Mouse (Mus musculus) hindbrain, embryonic 14.5 days (tissue): ENCODE results near the gene Psmd6. TPM values are rescaled to one million over a fixed set of nuclear protein-coding genes. Genes with fewer than 3 reads are reported as not detected.

Experiments
- ATAC-seq: fragments of 200-750 bp; cut with Nextera tagmentation; 2 replicates; pipeline ENCODE4 v1.8.0; 2017; ENCODE audit warnings: moderate number of reproducible peaks, mild to moderate bottlenecking, moderate TSS enrichment, moderate library complexity; ENCODE audit not compliant: low FRiP score
- DNase-seq: peaks from one replicate; pipeline ENCODE4 v3.0.0-alpha.2; 2015; ENCODE audit warnings: low spot score
- H3K27ac ChIP-seq: fragments of 300-500 bp; sonication (generic); 2 replicates; pipeline ENCODE4 v1.5.1; 2014; ENCODE audit warnings: mild to moderate bottlenecking, moderate library complexity
- H3K27me3 ChIP-seq: fragments of 300-500 bp; sonication (generic); 2 replicates; pipeline ENCODE4 v1.6.1; 2014; ENCODE audit warnings: mild to moderate bottlenecking, low read length, mixed read lengths; ENCODE audit not compliant: control insufficient read depth, insufficient read depth
- H3K36me3 ChIP-seq: fragments of 300-500 bp; sonication (generic); replicated peaks from 2 replicates; pipeline ENCODE4 v1.6.1; 2014; ENCODE audit not compliant: control insufficient read depth, insufficient read depth
- H3K4me1 ChIP-seq: fragments of 300-500 bp; sonication (generic); replicated peaks from 2 replicates; pipeline ENCODE4 v1.6.1; 2014; ENCODE audit warnings: antibody characterized with exemption, low read length, mixed read lengths; ENCODE audit not compliant: control insufficient read depth, insufficient read depth
- H3K4me2 ChIP-seq: fragments of 300-500 bp; sonication (generic); replicated peaks from 2 replicates; pipeline ENCODE4 v1.6.1; 2014; ENCODE audit warnings: mild to moderate bottlenecking, moderate library complexity
- H3K4me3 ChIP-seq: fragments of 300-500 bp; sonication (generic); replicated peaks from 2 replicates; pipeline ENCODE4 v1.5.1; 2014; ENCODE audit warnings: mild to moderate bottlenecking, low read length
- H3K9ac ChIP-seq: fragments of 300-500 bp; sonication (generic); 2 replicates; pipeline ENCODE4 v1.6.1; 2014
- H3K9me3 ChIP-seq: fragments of 300-500 bp; sonication (generic); 2 replicates; pipeline ENCODE4 v1.6.1; 2016; ENCODE audit warnings: low read length; ENCODE audit not compliant: control insufficient read depth
- WGBS: fragments of 180-500 bp; shearing (Covaris S2); extraction: QIAGEN DNeasy Blood & Tissue Kit; methylation state at CpG from one replicate; pipeline ENCODE4 v1.1.7; 2014; 5-methylcytosine and 5-hydroxymethylcytosine counted together
- polyA plus RNA-seq: library from polyadenylated mRNA; unstranded; fragments of >200 nt; fragmentation: Nextera tagmentation; extraction: Ambion mirVana; gene quantifications from 2 replicates; pipeline ENCODE4 v1.2.1, GENCODE M21; 2014

Gene Psmd6
- polyA plus RNA-seq: 257 and 260 TPM in 2 replicates

- Histone ChIP-seq H3K4me3 (peak within 1 kb of the TSS; percentile 94), H3K4me1 (peaks cover 17% of the 10 kb centered on the region), H3K27me3 (no peaks in the 10 kb centered on the region), H3K9ac (peak within 1 kb of the TSS; percentile 96), H3K9me3 (no peaks in the 10 kb centered on the region), H3K4me2 (peak within 1 kb of the TSS; percentile 61), H3K36me3 (peaks cover 39% of the 10 kb centered on the region), H3K27ac (peak within 1 kb of the TSS; percentile 85)
- 2% methylated on average over 68 of the region's 68 CpGs for WGBS
- ATAC-seq: peak; percentile 98
- DNase-seq: peak; percentile 89
These were observed at the start of gene Psmd6 for GRCm38 (mm10) chr14:14120230-14121096. Gene Psmd6, minus strand, starts transcription at chr14:14120984.

DNA sequence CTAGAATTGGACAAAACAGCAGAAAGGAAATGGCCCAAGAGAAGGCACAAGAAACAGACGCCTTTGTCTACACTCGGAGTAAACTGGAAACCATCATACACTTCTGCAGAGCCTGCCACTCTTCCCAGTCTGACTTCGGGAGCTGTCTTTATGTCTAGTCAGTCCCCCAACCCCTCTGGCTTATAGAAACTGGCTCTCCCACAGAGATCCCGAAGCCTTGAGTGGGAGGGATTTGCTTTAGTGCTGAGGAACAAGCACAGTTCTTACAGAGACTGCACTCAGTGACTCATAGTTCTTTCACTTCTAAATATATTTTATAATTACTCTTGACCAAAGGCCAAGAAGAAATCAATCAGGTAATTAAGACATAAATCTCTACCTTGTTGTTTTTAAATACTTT, 10.1 kb downstream of the Psmd6 start:
- ATAC-seq (no peak), DNase-seq (no peak)
- Histone ChIP-seq H3K4me2 (no peak overlapping the region), H3K36me3 (peaks cover 76% of the 10 kb centered on the region), H3K4me3 (no peak overlapping the region), H3K27me3 (no peaks in the 10 kb centered on the region), H3K27ac (no peak overlapping the region), H3K9ac (no peak overlapping the region), H3K4me1 (no peaks in the 10 kb centered on the region), H3K9me3 (no peaks in the 10 kb centered on the region)
- 78% methylated on average over 4 of the region's 4 CpGs for WGBS

GRCm38 (mm10) chr14:14104930-14105318, 15.9 kb downstream of the Psmd6 start:
- Histone ChIP-seq H3K9ac (no peak overlapping the region), H3K27me3 (no peaks in the 10 kb centered on the region), H3K36me3 (peaks cover 59% of the 10 kb centered on the region), H3K9me3 (no peaks in the 10 kb centered on the region), H3K4me3 (no peak overlapping the region), H3K27ac (no peak overlapping the region), H3K4me1 (no peaks in the 10 kb centered on the region), H3K4me2 (no peak overlapping the region)
- DNase-seq (no peak), ATAC-seq (no peak)
- WGBS: 78% methylated on average over 2 of the region's 2 CpGs

DNA sequence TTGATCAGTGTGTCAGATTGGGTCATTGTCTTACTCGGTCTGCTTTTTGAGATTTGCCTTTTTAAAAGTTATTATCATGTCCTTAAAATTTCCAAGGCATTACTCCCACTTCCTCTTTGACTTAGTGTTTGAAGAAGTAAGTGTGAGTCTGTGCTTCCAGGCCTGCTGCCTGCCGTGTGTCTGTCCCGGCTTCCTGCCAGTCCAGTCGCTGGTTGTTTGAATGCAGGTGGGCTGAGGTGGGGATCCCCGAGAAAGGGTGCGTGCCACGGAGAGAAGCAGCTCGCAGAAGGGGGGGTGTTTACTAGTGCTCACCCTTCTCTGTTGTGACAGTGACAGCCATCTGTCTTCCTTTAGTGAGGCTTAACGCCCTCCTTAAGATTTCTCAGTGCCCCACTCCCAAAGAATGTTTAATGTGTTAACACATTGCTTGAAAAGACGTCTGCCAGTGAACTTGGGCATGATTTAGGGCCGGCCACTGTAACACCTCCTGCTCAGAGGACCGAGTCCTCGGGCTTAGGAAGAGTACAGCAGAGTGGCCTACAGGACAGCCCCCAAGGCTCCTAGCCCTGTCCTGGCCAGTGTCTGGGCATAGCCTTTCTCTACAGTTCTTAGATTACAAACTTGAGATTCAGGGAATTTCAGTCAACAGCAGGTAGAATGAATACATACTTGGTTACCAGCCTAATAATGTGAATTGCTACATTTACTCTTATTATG, 16.4 kb downstream of the Psmd6 start:
- DNase-seq: no peak
- H3K4me3 ChIP-seq: no peak overlapping the region
- ATAC-seq: no peak
- 77% methylated on average over 13 of the region's 13 CpGs for WGBS
- peaks cover 57% of the 10 kb centered on the region for H3K36me3 ChIP-seq
- no peak overlapping the region for H3K9ac ChIP-seq
- no peaks in the 10 kb centered on the region for H3K9me3 ChIP-seq
- no peaks in the 10 kb centered on the region for H3K27me3 ChIP-seq
- no peaks in the 10 kb centered on the region for H3K4me1 ChIP-seq
- H3K27ac ChIP-seq: no peak overlapping the region
- H3K4me2 ChIP-seq: no peak overlapping the region

- no peak overlapping the region for H3K4me3 ChIP-seq
- no peaks in the 10 kb centered on the region for H3K4me1 ChIP-seq
- WGBS: 93% methylated on average over 9 of the region's 9 CpGs
- no peaks in the 10 kb centered on the region for H3K27me3 ChIP-seq
- no peak overlapping the region for H3K27ac ChIP-seq
- H3K4me2 ChIP-seq: no peak overlapping the region
- H3K36me3 ChIP-seq: peaks cover 44% of the 10 kb centered on the region
- no peak for DNase-seq
- ATAC-seq: no peak
- no peaks in the 10 kb centered on the region for H3K9me3 ChIP-seq
- H3K9ac ChIP-seq: no peak overlapping the region
These were observed 19.5 kb downstream of the Psmd6 start for GRCm38 (mm10) chr14:14101296-14101695.

GRCm38 (mm10) chr14:14100773-14101280, 20.0 kb downstream of the Psmd6 start:
- Histone ChIP-seq H3K9ac (no peak overlapping the region), H3K4me3 (no peak overlapping the region), H3K4me1 (no peaks in the 10 kb centered on the region), H3K9me3 (no peaks in the 10 kb centered on the region), H3K27me3 (no peaks in the 10 kb centered on the region), H3K36me3 (peaks cover 49% of the 10 kb centered on the region), H3K27ac (no peak overlapping the region), H3K4me2 (no peak overlapping the region)
- 93% methylated on average over 8 of the region's 8 CpGs for WGBS
- DNase-seq (no peak), ATAC-seq (no peak)

DNA sequence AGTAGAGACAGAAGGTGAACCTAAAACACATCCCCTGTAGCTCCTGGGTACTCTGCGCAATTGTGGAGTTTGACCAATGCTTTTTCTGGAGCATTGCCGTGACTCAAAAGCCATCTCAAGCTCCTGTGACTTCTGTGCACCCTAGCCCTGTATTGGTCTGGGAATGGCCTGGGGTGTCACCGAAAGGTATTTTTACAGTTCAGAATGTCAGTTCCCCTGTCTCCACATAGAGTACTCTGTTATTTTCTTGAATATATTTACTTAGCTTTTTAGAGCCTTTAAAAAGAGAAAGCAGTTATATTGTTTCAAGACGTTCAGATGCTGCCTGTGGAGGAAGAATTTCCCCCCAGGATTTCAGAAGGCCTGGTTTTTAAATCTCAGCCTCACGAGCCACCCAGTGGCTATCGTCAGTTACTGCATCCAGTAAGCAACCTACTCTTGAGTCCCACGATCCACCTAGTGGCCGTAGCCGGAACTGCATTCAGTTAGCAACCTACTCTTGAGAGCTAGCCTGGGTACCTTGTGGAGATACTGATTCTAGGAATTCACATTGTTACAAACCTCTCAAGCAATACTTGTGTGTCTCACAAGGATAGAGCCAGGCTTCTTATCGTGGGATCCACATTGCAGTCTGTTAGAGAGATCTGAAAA, 22.3 kb downstream of the Psmd6 start:
- no peak overlapping the region for H3K4me3 ChIP-seq

GRCm38 (mm10) chr14:14090571-14090970, 30.2 kb downstream of the Psmd6 start:
- 97% methylated on average over 6 of the region's 6 CpGs for WGBS
- no peaks in the 10 kb centered on the region for H3K9me3 ChIP-seq
- no peak overlapping the region for H3K9ac ChIP-seq
- no peak for ATAC-seq
- H3K36me3 ChIP-seq: peaks cover 28% of the 10 kb centered on the region
- DNase-seq: no peak
- H3K4me2 ChIP-seq: no peak overlapping the region
- H3K27me3 ChIP-seq: no peaks in the 10 kb centered on the region
- no peaks in the 10 kb centered on the region for H3K4me1 ChIP-seq
- no peak overlapping the region for H3K27ac ChIP-seq
- no peak overlapping the region for H3K4me3 ChIP-seq

More for the DNA sequence above, 22.3 kb downstream of the Psmd6 start:
- Histone ChIP-seq H3K9ac (no peak overlapping the region), H3K9me3 (no peaks in the 10 kb centered on the region), H3K4me1 (no peaks in the 10 kb centered on the region), H3K27me3 (no peaks in the 10 kb centered on the region), H3K36me3 (peaks cover 44% of the 10 kb centered on the region), H3K4me2 (no peak overlapping the region), H3K27ac (no peak overlapping the region)
- WGBS: 28% methylated on average over 10 of the region's 10 CpGs
- peak; percentile 97 for DNase-seq
- ATAC-seq: peak; percentile 78
